Mouse (Mus musculus) embryonic fibroblast, embryonic 13.5 days (primary cell): ENCODE measurements around the gene Ccr10. TPM values are rescaled to one million over a fixed set of nuclear protein-coding genes. Genes with fewer than 3 reads are reported as not detected.
A peak's percentile ranks its signal among the peaks of the same experiment; 100 is the strongest.

Source experiments
- H3K27ac ChIP-seq: 2 replicates; pipeline ENCODE4 v1.5.1; 2012; ENCODE audit warnings: low read length, control low read depth, inconsistent platforms; ENCODE audit not compliant: insufficient read depth
- H3K4me1 ChIP-seq: 2 replicates; pipeline ENCODE4 v1.6.1; 2011; ENCODE audit warnings: low read length; ENCODE audit not compliant: control insufficient read depth, insufficient read depth
- H3K4me3 ChIP-seq: 2 replicates; pipeline ENCODE4 v1.5.1; 2011; ENCODE audit warnings: mild to moderate bottlenecking, control low read depth, low read length; ENCODE audit not compliant: insufficient read depth
- CTCF ChIP-seq: IDR thresholded peaks from 2 replicates; pipeline ENCODE4 v1.5.1; 2011; ENCODE audit warnings: mild to moderate bottlenecking, control low read depth, low read length, moderate library complexity, borderline replicate concordance; ENCODE audit not compliant: insufficient read depth
- POLR2A ChIP-seq: IDR thresholded peaks from 2 replicates; pipeline ENCODE4 v1.6.1; 2011; ENCODE audit warnings: low read depth, mild to moderate bottlenecking, control low read depth, low read length, moderate library complexity
- polyA plus RNA-seq: library from polyadenylated mRNA; stranded (reverse); fragments of >200 nt; gene quantifications from 2 replicates; pipeline ENCODE4 v1.2.4, GENCODE M21; 2011; ENCODE audit warnings: low read depth; ENCODE audit not compliant: missing spikeins, insufficient read length

Gene Ccr10
- polyA plus RNA-seq, 1 experiment = not detected

DNA sequence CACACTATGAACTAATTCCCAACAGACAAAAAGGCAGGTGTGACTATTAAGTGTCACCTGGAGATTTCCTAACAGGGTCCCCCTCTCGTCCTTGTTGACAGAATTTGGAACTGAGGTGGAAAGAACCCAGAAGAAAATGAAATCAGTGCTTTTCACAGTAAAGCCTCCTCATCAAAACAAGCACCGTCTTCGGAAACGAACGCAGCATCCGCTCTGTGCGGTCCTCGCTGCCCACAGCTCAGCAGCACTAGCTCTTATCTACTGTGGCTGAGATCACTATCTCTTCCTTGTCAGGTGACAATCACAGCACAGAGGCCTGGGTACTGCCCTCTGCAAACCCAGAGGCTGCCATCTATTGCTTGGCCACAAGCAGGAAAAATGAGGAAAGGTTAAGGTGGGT is 20.9 kb upstream of the Ccr10 start:
- Histone ChIP-seq H3K27ac (no peak overlapping the region), H3K4me3 (no peak overlapping the region), H3K4me1 (no peaks in the 10 kb centered on the region; the same call in 1 of the 2 replicates)
- TF ChIP-seq POLR2A = no peak
- no peak for TF ChIP-seq CTCF

GRCm38 (mm10) chr11:101195571-101195970 is 20.3 kb upstream of the Ccr10 start:
- no peak for TF ChIP-seq CTCF
- no peak for TF ChIP-seq POLR2A
- Histone ChIP-seq H3K4me3 (no peak overlapping the region), H3K27ac (no peak overlapping the region), H3K4me1 (peaks cover under 1% of the 10 kb centered on the region; the same call in 1 of the 2 replicates)

- TF ChIP-seq POLR2A (no peak), CTCF (no peak)
- Histone ChIP-seq H3K4me1 (peaks cover 3% of the 10 kb centered on the region), H3K27ac (no peak overlapping the region), H3K4me3 (no peak overlapping the region)
Measured at GRCm38 (mm10) chr11:101195101-101195500, 19.9 kb upstream of the Ccr10 start.

GRCm38 (mm10) chr11:101194643-101195042 is 19.4 kb upstream of the Ccr10 start:
- TF ChIP-seq CTCF (no peak), POLR2A (no peak)
- H3K4me1 ChIP-seq = peaks cover 7% of the 10 kb centered on the region
- H3K27ac ChIP-seq = no peak overlapping the region
- H3K4me3 ChIP-seq = no peak overlapping the region

DNA sequence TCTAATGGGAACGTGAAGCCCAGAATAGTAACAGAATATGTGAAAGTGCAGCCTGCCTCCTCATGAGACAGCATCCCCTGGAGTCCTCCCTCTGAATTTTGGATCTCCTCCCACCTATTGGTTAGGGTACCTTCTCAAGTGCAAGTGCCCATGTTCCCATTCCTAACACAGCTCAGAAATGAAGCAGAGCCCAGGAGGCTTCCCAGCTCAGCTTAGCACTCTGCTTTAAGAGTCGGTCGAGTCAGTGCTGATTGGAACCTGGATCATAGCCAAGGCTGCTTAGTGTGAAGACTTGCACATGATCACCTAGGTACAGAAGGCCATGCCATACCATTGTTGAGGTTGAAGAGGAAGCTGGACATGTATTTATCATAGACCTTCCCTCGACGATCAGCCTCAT is 18.9 kb upstream of the Ccr10 start:
- TF ChIP-seq POLR2A (no peak), CTCF (no peak)
- Histone ChIP-seq H3K4me3 (no peak overlapping the region), H3K4me1 (peaks cover 7% of the 10 kb centered on the region), H3K27ac (no peak overlapping the region)

DNA sequence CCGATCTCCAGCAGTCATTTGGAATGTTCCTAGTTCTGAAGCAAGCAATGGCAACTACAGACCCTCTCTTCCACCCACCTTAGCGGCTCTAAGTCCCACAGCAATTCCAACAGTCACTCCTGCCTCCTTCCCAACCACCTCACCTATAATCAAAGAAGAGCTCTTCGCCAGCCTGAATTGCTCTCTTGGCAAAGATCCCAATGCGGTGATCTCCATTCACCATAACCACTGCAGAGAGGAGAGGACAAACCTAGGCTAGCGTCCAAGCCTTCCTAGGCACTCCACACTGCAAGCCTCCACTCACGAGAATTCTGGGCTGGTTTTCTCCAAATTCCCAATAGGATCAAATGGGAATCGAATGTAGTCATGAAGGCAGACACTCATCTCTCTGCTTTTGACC is 17.8 kb upstream of the Ccr10 start:
- Histone ChIP-seq H3K4me1 (peaks cover 7% of the 10 kb centered on the region), H3K27ac (no peak overlapping the region), H3K4me3 (no peak overlapping the region)
- TF ChIP-seq POLR2A (no peak), CTCF (no peak)

DNA sequence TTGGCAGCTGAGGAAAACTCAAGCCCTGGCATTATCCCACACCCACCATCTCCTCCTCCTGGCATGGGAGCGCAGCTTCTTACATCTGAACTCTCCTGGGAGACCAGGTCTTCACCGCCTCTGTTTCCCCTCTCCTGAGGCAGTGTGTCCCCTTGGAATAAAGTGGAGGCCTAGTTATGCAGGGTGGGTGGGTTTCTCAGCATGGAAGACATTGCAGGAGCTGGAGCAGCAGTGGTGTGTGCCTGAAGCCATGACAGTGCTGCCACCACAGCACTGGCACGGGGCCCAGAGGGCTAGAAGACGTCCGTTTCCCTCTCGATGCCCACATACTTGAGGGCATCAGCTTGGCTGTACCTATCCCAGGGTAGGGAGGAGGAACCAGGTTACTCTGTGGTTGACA is 17.4 kb upstream of the Ccr10 start:
- H3K27ac ChIP-seq = no peak overlapping the region
- peaks cover 7% of the 10 kb centered on the region for H3K4me1 ChIP-seq
- no peak for TF ChIP-seq POLR2A
- TF ChIP-seq CTCF = no peak
- H3K4me3 ChIP-seq = no peak overlapping the region

GRCm38 (mm10) chr11:101191919-101192470 is 16.8 kb upstream of the Ccr10 start:
- TF ChIP-seq CTCF = no peak
- TF ChIP-seq POLR2A = no peak
- Histone ChIP-seq H3K4me1 (peaks cover 7% of the 10 kb centered on the region), H3K27ac (no peak overlapping the region), H3K4me3 (no peak overlapping the region)

- Histone ChIP-seq H3K4me3 (no peak overlapping the region), H3K4me1 (peaks cover 7% of the 10 kb centered on the region), H3K27ac (peak overlapping the region; percentile 52)
- TF ChIP-seq POLR2A (no peak), CTCF (no peak)
Measured at GRCm38 (mm10) chr11:101190913-101191907, 16.0 kb upstream of the Ccr10 start.
